Mouse (Mus musculus) v-Abl transformed pro-B cells (cell line): ENCODE data around the gene Hist1h2bg.

ENCODE experiments used
- in situ Hi-C, 2 experiments: fragments of 400-800 bp; cut with MboI; formaldehyde crosslinking; loops; one replicate each; pipeline ENCODE4 v1.15.1; 2025; ENCODE audit not compliant: unreplicated experiment in 2 of 2

The Hist1h2bg gene

GRCm38 (mm10) chr13:23556906-23557305 lies 14.3 kb upstream of the Hist1h2bg start:
- in situ Hi-C loops, result loop anchor here (10.0 to 25.0 kb wide), 4 partner anchors 138 to 1802 kb away; partner anchors contain the start of genes Hist1h1t (in 1 of the 2), Hist1h2ak (in 1 of the 2), Hist1h2bb (in 1 of the 2) and Hist1h2bn (in 1 of the 2)

DNA sequence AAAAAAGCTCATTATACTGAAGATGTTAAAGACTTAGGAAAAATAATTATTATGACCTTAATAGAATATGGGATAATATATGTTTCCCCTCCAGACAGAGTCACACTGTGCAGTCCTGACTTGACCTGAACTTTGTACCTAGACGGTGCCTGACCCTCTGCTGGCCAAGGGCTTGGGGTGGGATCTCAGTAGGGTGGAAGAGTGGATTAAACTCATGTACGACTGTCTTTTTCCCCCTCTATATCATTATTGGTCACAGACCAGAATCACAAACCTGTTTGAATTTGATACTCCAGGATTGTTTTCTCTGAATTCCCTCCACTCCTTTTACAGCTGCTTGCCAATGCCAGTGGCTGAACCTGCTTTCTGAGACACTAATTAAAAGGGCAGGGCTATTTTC lies 10.5 kb upstream of the Hist1h2bg start:
- in situ Hi-C loops, result loop anchor here in 1 of 2 experiments (25.0 kb wide), 1 partner anchor 852 kb away; no protein-coding TSS in a partner anchor

GRCm38 (mm10) chr13:23561531-23561882 lies 9.7 kb upstream of the Hist1h2bg start:
- in situ Hi-C loops, result loop anchor here in 1 of 2 experiments (25.0 kb wide), 1 partner anchor 851 kb away; no protein-coding TSS in a partner anchor

DNA sequence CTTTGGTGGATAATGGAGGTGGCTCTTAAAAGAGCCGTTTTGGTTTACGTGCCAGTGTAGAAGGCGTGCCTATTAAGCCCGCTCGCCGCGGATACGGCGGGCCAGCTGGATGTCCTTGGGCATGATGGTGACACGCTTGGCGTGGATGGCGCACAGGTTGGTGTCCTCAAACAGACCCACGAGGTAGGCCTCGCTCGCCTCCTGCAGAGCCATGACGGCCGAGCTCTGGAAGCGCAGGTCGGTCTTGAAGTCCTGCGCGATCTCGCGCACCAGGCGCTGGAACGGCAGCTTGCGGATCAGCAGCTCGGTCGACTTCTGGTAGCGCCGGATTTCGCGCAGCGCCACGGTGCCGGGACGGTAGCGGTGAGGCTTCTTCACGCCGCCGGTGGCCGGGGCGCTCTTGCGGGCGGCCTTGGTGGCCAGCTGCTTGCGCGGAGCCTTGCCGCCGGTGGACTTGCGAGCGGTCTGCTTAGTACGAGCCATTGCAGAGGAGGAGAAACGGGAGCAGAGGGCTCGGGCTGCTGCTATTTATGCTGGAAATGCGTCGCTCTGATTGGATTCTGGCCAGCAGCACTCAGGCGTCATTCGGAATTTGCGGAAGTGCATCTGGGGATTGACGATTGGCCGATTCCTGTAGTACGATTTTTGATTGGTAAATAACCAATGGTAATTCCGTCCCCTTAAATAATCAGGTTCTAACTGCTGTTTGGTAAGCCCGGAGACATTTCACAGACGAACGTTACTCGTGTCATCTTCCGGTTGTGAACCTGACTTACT lies 9.1 kb upstream of the Hist1h2bg start, which contains the start of gene Hist1h3e:
TSS of gene Hist1h3e (minus strand) at position 487 of the 777 bp plus-strand sequence.
- in situ Hi-C loops, result loop anchor here in 1 of 2 experiments (25.0 kb wide), 1 partner anchor 850 kb away; no protein-coding TSS in a partner anchor

DNA sequence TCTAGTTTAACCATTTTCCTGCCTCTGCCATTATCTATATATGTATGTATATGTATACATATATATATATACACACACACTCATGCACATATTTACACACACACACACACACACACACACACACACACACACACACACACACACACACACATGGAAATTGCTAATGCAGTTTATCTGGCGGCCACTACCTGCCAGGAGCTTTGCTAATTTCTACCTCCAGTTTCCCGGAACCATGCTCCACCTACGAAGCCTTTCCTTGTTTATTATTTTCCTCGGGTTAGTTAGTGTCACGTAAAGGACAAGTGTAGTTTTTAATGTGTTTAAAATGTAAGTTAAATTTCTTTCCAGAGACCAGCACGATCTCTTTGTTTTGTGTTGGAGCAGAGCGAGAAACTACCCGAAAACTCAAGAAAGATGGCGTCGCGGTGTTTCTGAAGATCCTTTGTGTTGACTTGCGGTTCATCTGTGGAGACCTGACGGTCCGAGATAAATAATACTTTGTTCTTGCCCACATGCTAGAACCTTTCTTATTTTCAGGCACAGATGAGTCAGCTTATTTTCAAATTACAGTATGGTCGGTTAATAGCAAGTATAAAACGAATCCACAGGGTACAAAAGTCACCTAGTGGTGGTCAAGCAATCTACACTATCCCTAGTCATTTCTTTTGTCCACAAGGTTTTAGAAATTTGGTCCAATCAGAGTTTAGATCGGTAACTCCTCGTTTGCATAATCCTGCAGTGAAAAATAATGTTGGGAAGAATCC lies 8.3 kb upstream of the Hist1h2bg start:
- in situ Hi-C loops, result loop anchor here in 1 of 2 experiments (25.0 kb wide), 1 partner anchor 849 kb away; no protein-coding TSS in a partner anchor

GRCm38 (mm10) chr13:23564482-23564881 lies 6.7 kb upstream of the Hist1h2bg start:
- in situ Hi-C loops, result loop anchor here in 1 of 2 experiments (25.0 kb wide), 1 partner anchor 848 kb away; no protein-coding TSS in a partner anchor

DNA sequence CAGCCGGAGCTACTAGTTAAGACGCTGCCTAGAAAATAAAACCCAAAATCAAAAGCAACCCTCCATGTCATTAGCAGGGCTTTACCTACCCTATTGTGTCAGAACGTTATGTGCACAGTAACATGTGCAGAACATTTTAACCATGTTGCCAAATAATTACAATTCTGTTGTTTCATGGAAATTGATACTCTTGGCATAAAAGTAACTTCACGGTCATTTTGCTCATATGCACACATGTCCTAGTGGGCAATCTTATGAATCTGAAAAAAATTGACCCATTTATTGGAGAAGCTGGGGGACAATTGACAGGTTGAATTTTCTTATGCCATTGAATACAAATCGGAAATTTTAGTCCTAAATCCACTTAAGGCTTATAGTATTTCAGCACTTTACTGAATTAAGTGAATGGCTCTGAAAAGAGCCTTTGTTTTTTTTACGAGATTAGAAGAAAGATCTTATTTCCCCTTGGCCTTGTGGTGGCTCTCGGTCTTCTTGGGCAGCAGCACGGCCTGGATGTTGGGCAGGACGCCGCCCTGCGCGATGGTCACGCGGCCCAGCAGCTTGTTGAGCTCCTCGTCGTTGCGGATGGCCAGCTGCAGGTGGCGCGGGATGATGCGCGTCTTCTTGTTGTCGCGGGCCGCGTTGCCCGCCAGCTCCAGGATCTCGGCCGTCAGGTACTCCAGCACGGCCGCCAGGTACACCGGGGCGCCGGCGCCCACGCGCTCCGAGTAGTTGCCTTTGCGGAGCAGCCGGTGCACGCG lies 755 bp upstream of the Hist1h2bg start:
- in situ Hi-C loops, result loop anchor here in 1 of 2 experiments (25.0 kb wide), 1 partner anchor 842 kb away; no protein-coding TSS in a partner anchor

GRCm38 (mm10) chr13:23571504-23572217 lies 465 bp downstream of the Hist1h2bg start:
- in situ Hi-C loops, result loop anchor here in 1 of 2 experiments (25.0 kb wide), 1 partner anchor 841 kb away; no protein-coding TSS in a partner anchor

DNA sequence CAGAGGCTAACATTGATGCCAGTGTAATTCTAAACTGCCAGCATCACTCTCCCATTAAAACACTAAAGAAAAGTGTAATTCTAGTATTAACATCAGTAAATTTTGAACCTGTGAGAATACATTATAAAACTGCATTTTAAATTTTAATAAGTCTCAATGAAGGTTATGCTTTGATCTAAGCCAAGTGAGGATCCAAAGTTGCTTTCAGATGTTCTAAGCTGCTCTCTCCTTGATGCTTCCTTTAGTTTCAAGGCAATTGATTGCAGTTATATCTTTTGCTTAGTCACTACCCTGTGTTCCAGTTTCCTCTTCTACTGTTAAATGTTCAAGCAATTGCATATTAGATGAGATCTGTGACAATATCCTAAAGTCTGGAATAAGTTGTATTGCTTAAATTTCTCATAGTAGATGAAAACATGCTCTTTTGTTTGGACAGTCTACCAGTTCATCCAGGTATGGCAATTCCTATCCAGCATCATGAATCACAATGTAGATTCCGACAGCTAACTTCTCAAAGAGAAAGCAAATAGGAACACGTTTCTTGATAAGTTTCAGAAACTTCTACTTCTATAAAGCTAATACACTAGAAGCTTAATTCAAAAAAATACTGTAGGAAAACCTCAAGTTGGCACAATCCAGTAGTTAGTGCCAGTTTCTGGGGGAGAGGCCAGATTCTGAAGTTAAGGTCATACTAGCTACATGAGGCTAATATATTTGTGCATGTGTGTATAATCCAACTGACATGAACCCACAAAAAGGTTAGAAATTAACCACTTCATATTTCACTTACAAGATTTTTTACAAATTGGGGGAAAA lies 1.2 kb downstream of the Hist1h2bg start:
- in situ Hi-C loops, result loop anchor here in 1 of 2 experiments (25.0 kb wide), 1 partner anchor 840 kb away; no protein-coding TSS in a partner anchor

DNA sequence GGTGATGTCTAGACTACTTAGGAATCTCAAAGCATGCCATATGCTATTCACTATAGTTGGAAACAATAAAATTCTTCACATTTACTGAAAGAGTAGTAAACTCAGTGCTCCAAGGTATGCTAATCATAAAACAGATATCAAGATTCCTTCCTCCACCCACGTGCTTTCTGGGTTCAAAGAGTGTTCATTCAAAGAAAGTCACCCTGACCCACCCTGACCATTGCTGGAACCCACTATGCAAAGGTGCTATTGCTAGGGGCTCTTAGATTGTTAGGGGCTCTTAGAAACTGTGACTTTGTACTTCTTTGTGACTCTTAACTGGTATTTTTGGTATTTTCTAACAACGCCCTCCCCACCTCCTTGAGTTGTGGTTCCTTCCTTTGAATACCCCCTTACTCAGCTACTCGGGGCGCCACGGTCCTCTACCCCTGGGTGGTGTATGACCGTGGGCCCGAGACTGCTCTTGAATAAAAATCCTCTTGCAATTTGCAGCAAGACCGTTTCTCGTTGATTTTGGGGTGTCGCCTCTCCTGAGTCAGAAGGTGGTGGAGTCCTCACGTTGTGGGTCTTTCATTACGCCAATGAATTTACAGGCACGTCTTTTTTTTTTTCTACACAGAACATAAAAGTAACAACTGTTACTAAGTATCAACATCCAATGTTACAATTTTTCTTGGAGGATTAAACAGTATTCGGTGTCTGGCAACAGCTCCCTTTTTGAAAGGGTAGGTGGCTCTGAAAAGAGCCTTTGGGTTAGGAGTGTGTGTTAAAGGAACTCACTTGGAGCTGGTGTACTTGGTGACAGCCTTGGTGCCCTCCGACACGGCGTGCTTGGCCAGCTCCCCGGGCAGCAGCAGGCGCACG lies 2.1 kb downstream of the Hist1h2bg start:
- in situ Hi-C loops, result loop anchor here in 1 of 2 experiments (25.0 kb wide), 1 partner anchor 839 kb away; no protein-coding TSS in a partner anchor

- in situ Hi-C loops, result loop anchor here in 1 of 2 experiments (25.0 kb wide), 1 partner anchor 838 kb away; no protein-coding TSS in a partner anchor
These were observed 2.8 kb downstream of the Hist1h2bg start, which contains the start of the genes Hist1h2bf and Hist1h2ad for GRCm38 (mm10) chr13:23573898-23574524. Gene Hist1h2bf, minus strand, starts transcription at chr13:23574196. Gene Hist1h2ad, plus strand, starts transcription at chr13:23574381.

DNA sequence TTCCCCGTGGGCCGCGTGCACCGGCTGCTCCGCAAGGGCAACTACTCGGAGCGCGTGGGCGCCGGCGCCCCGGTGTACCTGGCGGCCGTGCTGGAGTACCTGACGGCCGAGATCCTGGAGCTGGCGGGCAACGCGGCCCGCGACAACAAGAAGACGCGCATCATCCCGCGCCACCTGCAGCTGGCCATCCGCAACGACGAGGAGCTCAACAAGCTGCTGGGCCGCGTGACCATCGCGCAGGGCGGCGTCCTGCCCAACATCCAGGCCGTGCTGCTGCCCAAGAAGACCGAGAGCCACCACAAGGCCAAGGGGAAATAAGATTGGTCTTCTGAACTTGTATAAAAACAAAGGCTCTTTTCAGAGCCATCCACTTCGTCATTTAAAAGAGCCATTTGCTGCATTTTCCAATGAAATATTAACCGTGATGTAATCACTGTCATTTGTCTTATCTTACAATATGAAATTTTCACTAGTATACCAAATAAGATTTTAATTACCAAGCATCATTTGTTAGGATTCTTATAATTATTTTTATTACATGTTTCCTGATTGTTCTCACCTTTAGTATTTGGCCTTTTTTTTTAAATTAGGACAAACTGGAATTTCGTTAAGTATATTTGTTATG lies 3.5 kb downstream of the Hist1h2bg start:
- in situ Hi-C loops, result loop anchor here (25.0 kb wide), 3 partner anchors 338 to 1787 kb away; partner anchors contain the start of genes Hist1h1b (in 1 of the 2), Hist1h2an (in 1 of the 2), Hist1h2bp (in 1 of the 2) and Hist1h3i (in 1 of the 2)

DNA sequence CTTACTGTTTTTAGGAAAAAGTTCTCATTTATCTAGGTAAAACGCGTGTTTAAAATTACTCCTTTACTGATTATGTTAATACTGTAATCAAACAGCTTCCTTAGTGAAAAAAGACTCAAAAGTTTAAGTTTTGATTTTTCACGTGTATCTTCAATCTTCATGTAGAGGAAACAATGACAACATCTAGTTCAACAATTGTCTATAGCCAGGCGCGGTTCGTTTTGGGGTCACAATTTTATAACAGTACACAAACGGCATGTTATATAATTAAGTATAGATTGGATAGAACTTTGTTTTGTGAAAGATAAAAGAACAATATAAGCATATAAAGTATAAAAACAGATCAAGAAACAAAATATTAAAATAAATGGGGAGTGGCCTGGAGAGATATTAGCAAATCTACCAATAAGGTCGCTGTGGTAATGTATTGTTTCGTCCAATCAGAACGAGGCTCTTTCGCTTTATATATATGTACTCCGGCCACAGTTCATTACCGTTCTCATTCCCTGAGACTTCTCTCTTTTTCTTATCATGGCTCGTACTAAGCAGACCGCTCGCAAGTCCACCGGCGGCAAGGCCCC lies 4.2 kb downstream of the Hist1h2bg start, which contains the start of gene Hist1h3d:
TSS of gene Hist1h3d (plus strand) at position 493 of the 581 bp plus-strand sequence.
- in situ Hi-C loops, result loop anchor here (25.0 kb wide), 2 partner anchors 337 to 1788 kb away; partner anchors contain the start of genes Hist1h1b (in 1 of the 2), Hist1h2an (in 1 of the 2), Hist1h2bp (in 1 of the 2) and Hist1h3i (in 1 of the 2)

DNA sequence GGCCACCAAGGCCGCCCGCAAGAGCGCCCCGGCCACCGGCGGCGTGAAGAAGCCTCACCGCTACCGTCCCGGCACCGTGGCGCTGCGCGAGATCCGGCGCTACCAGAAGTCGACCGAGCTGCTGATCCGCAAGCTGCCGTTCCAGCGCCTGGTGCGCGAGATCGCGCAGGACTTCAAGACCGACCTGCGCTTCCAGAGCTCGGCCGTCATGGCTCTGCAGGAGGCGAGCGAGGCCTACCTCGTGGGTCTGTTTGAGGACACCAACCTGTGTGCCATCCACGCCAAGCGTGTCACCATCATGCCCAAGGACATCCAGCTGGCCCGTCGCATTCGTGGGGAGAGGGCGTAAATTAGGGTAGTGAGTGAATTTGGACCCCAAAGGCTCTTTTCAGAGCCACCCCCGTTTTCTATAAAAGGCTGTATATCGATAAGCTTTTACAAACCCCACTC lies 4.7 kb downstream of the Hist1h2bg start:
- in situ Hi-C loops, result loop anchor here (25.0 kb wide), 2 partner anchors 336 to 1789 kb away; partner anchors contain the start of genes Hist1h1b (in 1 of the 2), Hist1h2an (in 1 of the 2), Hist1h2bp (in 1 of the 2) and Hist1h3i (in 1 of the 2)

DNA sequence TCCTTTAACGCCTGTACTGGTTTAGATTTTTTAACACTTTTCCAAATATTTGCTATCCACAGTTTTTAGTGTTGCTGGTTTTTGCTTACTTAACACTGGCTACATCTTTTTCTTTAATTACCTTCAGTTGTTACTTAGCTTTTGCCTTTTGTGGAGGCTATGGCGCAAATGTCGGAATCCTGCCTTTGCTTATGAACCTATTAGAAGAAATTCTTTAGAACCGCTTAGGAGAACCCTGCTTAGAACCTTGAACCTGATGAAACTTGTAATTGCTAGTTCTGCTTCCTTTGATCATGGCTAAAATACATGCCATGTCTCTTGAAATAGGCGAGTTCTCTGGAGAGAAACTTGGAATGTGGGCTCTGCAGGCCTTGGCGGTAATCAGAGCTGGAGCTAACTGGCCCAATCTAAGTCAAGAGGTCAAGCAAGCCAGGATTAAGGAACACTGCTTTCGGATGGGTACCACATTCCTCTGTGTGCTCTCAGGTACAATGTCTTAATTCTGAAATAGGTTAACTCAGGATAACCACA lies 5.2 kb downstream of the Hist1h2bg start:
- in situ Hi-C loops, result loop anchor here (25.0 kb wide), 2 partner anchors 336 to 1789 kb away; partner anchors contain the start of genes Hist1h1b (in 1 of the 2), Hist1h2an (in 1 of the 2), Hist1h2bp (in 1 of the 2) and Hist1h3i (in 1 of the 2)
